Mouse (Mus musculus) hindbrain, embryonic 15.5 days (tissue): Measurements from ENCODE around the gene Tifab. TPM values are rescaled to one million over a fixed set of nuclear protein-coding genes. Genes with fewer than 3 reads are reported as not detected.
"Not testable (repeated sequence)": the region's sequence is repeated elsewhere in the genome, so short reads cannot be mapped to it uniquely, and the experiment has no call there.

Experiments used
- ATAC-seq: fragments of 200-750 bp; cut with Nextera tagmentation; 2 replicates; pipeline ENCODE4 v1.8.0; 2017; ENCODE audit warnings: low read depth, moderate number of reproducible peaks, moderate TSS enrichment; ENCODE audit not compliant: low FRiP score
- H3K27ac ChIP-seq: fragments of 300-500 bp; sonication (generic); replicated peaks from 2 replicates; pipeline ENCODE4 v1.5.1; 2015; ENCODE audit warnings: mild to moderate bottlenecking, inconsistent platforms
- H3K27me3 ChIP-seq: fragments of 300-500 bp; sonication (generic); 2 replicates; pipeline ENCODE4 v1.6.1; 2015; ENCODE audit warnings: control low read depth, inconsistent platforms
- H3K36me3 ChIP-seq: fragments of 300-500 bp; sonication (generic); 2 replicates; pipeline ENCODE4 v1.6.1; 2015; ENCODE audit warnings: control low read depth, inconsistent platforms
- H3K4me1 ChIP-seq: fragments of 300-500 bp; sonication (generic); replicated peaks from 2 replicates; pipeline ENCODE4 v1.6.1; 2015; ENCODE audit warnings: control low read depth, inconsistent platforms
- H3K4me2 ChIP-seq: fragments of 300-500 bp; sonication (generic); 2 replicates; pipeline ENCODE4 v1.6.1; 2015; ENCODE audit warnings: moderate library complexity, mild to moderate bottlenecking, inconsistent platforms
- H3K4me3 ChIP-seq: fragments of 300-500 bp; sonication (generic); 2 replicates; pipeline ENCODE4 v1.5.1; 2015; ENCODE audit warnings: mild to moderate bottlenecking, inconsistent platforms
- H3K9ac ChIP-seq: fragments of 300-500 bp; sonication (generic); 2 replicates; pipeline ENCODE4 v1.6.1; 2015; ENCODE audit warnings: inconsistent platforms
- H3K9me3 ChIP-seq: fragments of 300-500 bp; sonication (generic); 2 replicates; pipeline ENCODE4 v1.6.1; 2016; ENCODE audit warnings: control low read depth, inconsistent platforms
- WGBS: fragments of 180-500 bp; shearing (Covaris S2); methylation state at CpG from one replicate; pipeline ENCODE4 v1.1.7; 2015; 5-methylcytosine and 5-hydroxymethylcytosine counted together
- polyA plus RNA-seq: library from polyadenylated mRNA; unstranded; fragments of >200 nt; fragmentation: Nextera tagmentation; extraction: Ambion mirVana; gene quantifications from 2 replicates; pipeline ENCODE4 v1.2.1, GENCODE M21; 2015

The Tifab gene
- polyA plus RNA-seq, 1 experiment from 2014 or later = 0.95 TPM

DNA sequence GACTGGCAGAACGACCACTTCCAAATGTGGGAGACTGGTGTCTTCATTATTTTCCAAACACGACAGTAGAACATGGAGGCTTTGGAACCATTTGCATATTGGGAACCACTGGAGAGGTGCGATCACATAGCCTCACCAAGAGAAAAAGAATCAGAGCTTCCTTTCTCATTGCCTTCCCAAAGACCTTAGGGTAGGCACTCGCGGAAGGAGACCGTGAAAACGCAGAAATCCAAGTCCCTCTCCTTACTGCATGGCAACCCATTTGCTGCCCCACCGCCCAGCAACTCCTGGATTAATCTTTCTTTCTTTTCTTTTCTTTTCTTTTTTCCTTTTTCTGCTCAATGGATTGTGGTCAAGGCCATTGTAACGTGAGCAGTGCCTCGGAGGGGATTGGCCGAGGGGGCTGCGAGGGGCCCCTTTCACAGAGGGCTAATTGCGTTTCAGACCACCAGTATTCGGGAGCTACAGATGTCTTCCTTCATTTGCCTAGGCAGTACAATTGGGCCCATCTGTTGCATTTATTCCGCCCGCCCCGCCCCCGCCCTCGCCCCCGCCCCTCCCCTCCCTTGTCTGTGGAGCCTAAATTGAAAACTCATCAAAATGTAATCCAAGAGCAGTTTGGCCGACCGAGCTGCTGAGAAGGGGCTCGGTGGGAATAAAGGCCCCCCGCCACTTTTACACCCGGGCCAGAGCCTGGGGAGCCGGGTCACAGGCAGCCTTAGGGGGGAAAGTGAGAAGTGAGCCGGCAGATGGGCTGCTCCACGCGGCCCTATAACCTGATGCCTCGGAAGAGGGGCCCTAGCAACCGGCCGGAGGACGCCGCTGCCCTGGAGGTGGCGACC is 29.8 kb upstream of the Tifab start:
- H3K27me3 ChIP-seq = peaks cover 50% of the 10 kb centered on the region
- H3K4me2 ChIP-seq = peak overlapping the region; percentile 49
- ATAC-seq = peak; percentile 56; the same call in 1 of the 2 replicates
- H3K27ac ChIP-seq = no peak overlapping the region
- H3K36me3 ChIP-seq = no peaks in the 10 kb centered on the region
- WGBS = 3% methylated on average over 33 of the region's 35 CpGs
- peaks cover 14% of the 10 kb centered on the region for H3K4me1 ChIP-seq
- H3K9ac ChIP-seq = no peak overlapping the region
- no peaks in the 10 kb centered on the region for H3K9me3 ChIP-seq
- 0 out of 2 replicates have a peak overlapping the region, but pooled peaks have one; percentile 9 for H3K4me3 ChIP-seq

DNA sequence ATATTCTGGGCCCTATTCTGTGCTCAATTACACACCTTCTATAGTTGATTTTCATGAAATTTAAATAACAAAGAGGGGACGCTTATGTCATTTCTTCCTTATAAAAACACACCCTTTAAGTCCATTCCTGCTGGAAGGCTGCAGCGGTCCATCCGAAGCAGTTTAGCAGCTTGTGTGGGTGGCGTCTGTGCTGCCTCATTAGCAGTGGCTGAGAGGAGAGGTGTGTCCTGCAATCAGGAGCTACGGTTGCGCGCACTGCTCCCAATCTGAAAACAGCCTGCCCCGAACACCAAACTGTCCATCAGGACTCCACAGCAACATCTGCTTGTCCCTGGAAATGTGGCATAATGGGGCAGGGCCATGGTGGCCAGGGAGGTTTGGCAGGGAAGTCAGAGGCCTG is 20.8 kb upstream of the Tifab start:
- H3K9ac ChIP-seq = no peak overlapping the region
- no peaks in the 10 kb centered on the region for H3K4me1 ChIP-seq
- no peak overlapping the region for H3K4me3 ChIP-seq
- no peaks in the 10 kb centered on the region for H3K36me3 ChIP-seq
- no peaks in the 10 kb centered on the region for H3K9me3 ChIP-seq
- H3K4me2 ChIP-seq = no peak overlapping the region
- peaks cover 33% of the 10 kb centered on the region for H3K27me3 ChIP-seq
- no peak for ATAC-seq
- no peak overlapping the region for H3K27ac ChIP-seq
- WGBS = 38% methylated on average over 8 of the region's 8 CpGs

DNA sequence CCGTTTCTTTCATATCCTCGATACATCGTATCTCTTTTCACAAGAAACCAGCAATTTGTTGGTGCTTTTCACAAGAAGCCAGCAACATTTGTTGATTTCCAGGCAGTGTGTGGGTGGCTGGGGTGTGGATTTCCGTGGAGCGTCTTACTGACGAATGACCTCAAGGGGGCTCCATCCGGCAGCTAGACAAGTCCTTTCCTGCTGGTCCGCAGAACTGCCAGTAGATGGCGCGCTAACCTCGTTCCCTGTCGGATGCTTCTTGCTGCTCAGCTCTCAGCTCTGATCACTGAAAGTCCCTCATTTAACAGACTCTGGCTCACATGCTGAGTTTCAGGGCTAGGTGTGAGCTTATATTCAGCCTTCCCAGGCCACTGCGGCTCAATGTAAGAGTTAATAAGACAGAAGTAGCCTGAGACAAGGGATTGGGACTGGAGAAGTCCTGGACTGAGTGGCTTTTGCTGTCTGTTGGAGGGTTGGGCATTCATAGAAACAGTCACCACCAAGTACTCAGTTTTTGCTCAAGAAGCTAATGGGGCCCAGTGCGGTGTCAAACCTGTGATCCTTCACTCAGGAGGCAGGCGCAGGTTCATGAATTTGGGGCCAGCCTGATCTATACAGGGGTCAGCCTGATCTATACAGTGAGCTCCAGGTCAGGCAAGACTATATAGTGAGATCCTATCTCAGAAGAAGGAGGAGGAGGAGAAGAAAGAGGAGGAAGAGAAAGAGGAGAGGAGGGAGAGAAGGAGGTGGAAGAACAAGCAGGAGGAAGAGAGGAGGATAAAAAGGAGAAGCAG is 19.0 kb upstream of the Tifab start:
- peaks cover 31% of the 10 kb centered on the region for H3K27me3 ChIP-seq
- no peaks in the 10 kb centered on the region for H3K36me3 ChIP-seq
- no peaks in the 10 kb centered on the region for H3K4me1 ChIP-seq
- no peaks in the 10 kb centered on the region for H3K9me3 ChIP-seq
- no peak overlapping the region for H3K27ac ChIP-seq
- WGBS = 14% methylated on average over 15 of the region's 15 CpGs
- peak overlapping the region; percentile 18; the same call in 1 of the 2 replicates for H3K4me2 ChIP-seq
- no peak overlapping the region for H3K4me3 ChIP-seq
- peak; percentile 83 for ATAC-seq
- H3K9ac ChIP-seq = no peak overlapping the region

DNA sequence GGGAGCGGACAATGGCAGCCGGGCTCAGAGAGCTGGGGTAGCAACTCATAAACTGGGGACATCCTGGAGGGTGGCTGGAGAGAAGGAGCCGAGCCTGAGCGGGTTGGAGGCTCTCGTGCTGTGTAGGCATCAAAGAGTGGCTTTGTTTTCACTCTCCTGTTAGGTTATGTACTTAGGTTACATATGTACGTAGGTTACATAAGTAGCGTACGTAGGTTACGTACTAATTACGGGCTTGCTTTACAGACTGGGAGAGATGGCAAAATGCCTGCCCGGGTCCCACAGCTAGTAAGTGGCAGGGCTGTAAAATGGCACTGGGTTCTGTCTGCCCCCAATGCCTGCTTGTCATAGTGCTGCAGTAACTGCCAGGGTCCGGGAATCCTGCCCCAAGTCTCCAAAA is 18.3 kb upstream of the Tifab start:
- 59% methylated on average over 12 of the region's 12 CpGs for WGBS
- peak; percentile 65; the same call in 1 of the 2 replicates for ATAC-seq
- Histone ChIP-seq H3K9me3 (no peaks in the 10 kb centered on the region), H3K4me3 (no peak overlapping the region), H3K27me3 (peaks cover 27% of the 10 kb centered on the region), H3K9ac (no peak overlapping the region), H3K4me1 (no peaks in the 10 kb centered on the region), H3K27ac (no peak overlapping the region), H3K4me2 (peak overlapping the region; percentile 18; the same call in 1 of the 2 replicates), H3K36me3 (no peaks in the 10 kb centered on the region)

DNA sequence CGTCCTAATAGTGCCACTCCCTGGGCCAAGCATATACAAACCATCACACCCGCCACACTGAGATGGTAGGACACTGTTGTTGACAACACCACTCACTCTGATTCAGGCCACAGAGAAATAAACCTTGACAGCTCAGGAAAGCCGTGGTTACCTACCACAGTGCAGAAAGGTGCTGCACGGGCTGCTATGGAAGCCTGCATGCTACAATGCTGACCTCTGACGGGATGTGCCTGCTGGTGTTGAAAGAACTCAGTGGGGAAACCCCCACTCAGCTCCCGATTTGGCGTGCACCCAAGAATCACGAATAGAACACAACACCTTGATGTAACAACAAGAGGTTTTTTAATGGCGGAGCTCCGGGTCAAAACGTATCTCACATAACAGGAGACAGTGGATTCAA is 17.1 kb upstream of the Tifab start:
- H3K36me3 ChIP-seq, H3K9me3 ChIP-seq, ATAC-seq, H3K27ac ChIP-seq, H3K4me3 ChIP-seq, H3K4me2 ChIP-seq, H3K9ac ChIP-seq, H3K4me1 ChIP-seq: not testable (repeated sequence)
- WGBS = 85% methylated on average over 11 of the region's 11 CpGs
- peaks cover 21% of the 10 kb centered on the region for H3K27me3 ChIP-seq

DNA sequence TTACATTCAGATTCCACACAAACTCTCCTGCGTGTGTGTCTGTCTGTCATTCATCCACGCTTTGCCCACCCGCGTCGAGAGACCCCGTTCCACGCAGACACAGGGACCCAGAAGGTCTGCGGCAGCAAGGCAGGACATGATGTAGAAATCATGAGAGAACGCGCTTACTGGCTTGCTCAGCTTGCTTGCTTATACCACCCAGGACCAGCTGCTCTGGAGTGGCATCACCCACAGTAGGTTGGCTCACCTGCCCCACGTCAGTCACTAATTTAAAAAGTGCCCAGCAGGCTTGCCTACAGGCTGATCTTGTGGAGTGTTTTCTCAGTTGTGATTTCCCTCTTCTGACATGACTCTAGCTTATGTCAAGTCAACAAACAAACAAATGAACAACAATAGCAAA is 15.5 kb upstream of the Tifab start:
- H3K4me3 ChIP-seq, H3K9ac ChIP-seq, H3K27ac ChIP-seq, ATAC-seq, H3K4me2 ChIP-seq, H3K36me3 ChIP-seq, H3K9me3 ChIP-seq, H3K4me1 ChIP-seq: not testable (repeated sequence)
- H3K27me3 ChIP-seq = peaks cover 14% of the 10 kb centered on the region
- WGBS = 92% methylated on average over 11 of the region's 11 CpGs

DNA sequence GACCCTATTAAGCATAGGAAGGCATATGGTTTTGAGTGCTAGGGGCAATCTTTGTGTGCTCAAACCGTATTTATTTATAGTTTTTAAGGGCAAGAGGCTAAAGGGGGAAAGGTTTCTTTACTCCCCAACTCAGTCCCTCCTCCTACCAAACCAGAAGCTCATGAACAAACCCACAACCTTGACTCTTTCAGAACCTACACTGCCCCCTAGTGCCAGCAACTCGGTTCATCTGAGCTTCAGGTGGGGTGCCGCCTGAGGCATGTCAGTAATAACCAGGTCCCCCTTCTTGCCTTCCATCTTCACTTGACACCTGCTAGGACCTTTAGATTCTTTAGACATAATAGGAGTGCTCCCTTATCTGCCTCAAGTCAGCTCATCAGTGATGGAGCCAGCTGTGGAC is 12.5 kb upstream of the Tifab start:
- no peak overlapping the region for H3K27ac ChIP-seq
- H3K4me2 ChIP-seq = no peak overlapping the region
- H3K4me3 ChIP-seq = no peak overlapping the region
- H3K4me1 ChIP-seq = no peaks in the 10 kb centered on the region
- no peaks in the 10 kb centered on the region for H3K27me3 ChIP-seq
- H3K36me3 ChIP-seq = no peaks in the 10 kb centered on the region
- 55% methylated on average over 3 of the region's 3 CpGs for WGBS
- H3K9ac ChIP-seq = no peak overlapping the region
- ATAC-seq = no peak
- H3K9me3 ChIP-seq = no peaks in the 10 kb centered on the region

DNA sequence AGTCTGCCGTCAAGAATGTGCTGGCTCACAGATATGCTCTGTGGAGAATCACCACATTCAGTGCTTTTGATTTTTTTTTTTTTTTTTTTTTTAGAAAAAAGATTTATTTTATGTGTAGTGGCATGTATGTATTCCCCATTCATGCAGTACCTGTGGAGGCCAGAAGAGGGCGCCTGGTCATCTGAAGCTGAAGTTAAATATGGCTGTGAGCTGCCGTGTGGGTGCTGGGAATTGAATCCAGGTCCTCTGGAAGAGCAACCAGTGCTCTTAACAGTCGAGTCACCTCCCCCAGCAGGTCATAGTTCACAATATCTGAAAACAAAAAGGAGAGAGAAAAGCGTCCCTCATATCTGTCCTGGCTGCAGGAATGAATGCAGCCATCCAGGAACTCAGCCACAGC is 11.0 kb upstream of the Tifab start:
- Histone ChIP-seq H3K4me3 (no peak overlapping the region), H3K36me3 (no peaks in the 10 kb centered on the region), H3K9me3 (no peaks in the 10 kb centered on the region), H3K4me1 (no peaks in the 10 kb centered on the region), H3K9ac (no peak overlapping the region), H3K27ac (no peak overlapping the region), H3K4me2 (no peak overlapping the region), H3K27me3 (no peaks in the 10 kb centered on the region)
- no peak for ATAC-seq
- 77% methylated on average over 5 of the region's 5 CpGs for WGBS

DNA sequence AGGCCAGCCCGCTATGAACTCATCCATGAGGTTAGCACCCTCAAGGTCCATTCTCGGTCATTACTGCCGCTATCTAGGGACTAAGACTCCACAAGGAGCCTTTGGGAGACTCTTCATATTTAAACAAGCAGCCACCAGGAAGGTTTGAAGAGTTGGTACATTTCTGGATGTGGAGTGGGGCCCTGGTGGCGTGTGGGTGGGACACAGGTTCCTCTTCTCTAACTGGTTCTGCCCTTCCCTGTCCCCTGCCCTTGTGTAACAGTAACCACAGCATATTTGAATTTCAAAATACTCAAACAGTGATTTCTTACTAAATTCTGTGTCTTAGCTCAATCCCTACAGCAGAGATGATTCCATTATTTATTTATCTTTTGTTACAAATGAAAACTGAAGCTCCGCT is 5.0 kb upstream of the Tifab start:
- no peak for ATAC-seq
- no peaks in the 10 kb centered on the region for H3K27me3 ChIP-seq
- 91% methylated on average over 5 of the region's 5 CpGs for WGBS
- no peaks in the 10 kb centered on the region for H3K36me3 ChIP-seq
- H3K4me1 ChIP-seq = no peaks in the 10 kb centered on the region
- H3K4me3 ChIP-seq = no peak overlapping the region
- no peaks in the 10 kb centered on the region for H3K9me3 ChIP-seq
- no peak overlapping the region for H3K4me2 ChIP-seq
- H3K9ac ChIP-seq = no peak overlapping the region
- no peak overlapping the region for H3K27ac ChIP-seq

DNA sequence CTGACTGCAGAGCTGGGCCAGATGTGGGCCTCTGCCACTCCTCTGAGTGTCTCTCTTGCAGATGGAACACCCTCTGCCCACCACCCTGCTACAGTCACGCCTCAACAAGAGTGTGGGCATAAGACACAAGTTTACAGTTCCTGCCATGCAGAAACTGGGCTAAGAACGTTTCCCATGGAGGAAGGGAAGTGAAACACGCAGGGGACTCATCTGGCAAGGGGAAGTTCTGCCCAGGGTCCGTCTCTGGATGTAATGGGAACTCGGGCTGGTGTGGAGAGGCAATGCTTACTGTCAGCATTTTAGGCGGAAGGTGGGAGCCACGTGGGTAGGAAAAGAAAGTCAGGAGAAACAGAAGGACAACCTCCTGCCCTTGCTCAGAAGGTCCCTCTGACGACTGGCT is 2.7 kb upstream of the Tifab start:
- H3K4me3 ChIP-seq = no peak overlapping the region

DNA sequence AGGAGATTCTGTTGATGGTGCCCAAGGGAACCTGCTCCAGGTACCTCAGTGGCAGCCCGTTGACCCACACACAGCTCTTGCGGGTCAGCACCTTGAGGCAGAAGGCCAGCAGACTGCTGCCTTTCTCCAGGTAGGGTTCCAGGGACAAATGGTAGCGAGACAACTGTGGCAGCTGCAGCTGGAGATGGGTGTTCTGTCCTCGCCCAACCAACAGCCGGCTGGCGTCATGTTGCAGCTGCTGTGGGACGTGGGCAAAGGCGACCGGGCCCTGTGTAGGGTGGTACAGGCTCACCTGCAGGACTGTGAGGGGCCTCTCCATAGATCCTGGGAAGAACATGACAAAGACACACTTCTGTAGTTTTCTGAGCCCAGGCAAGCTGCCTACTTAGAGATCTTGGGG is 2.4 kb downstream of the Tifab start:
- Histone ChIP-seq H3K4me2 (no peak overlapping the region), H3K9ac (no peak overlapping the region), H3K4me3 (no peak overlapping the region), H3K9me3 (no peaks in the 10 kb centered on the region), H3K27me3 (no peaks in the 10 kb centered on the region), H3K36me3 (no peaks in the 10 kb centered on the region), H3K27ac (no peak overlapping the region), H3K4me1 (no peaks in the 10 kb centered on the region)
- ATAC-seq = no peak
- 95% methylated on average over 9 of the region's 9 CpGs for WGBS

More for the DNA sequence above, 2.7 kb upstream of the Tifab start:
- Histone ChIP-seq H3K9me3 (no peaks in the 10 kb centered on the region), H3K27me3 (no peaks in the 10 kb centered on the region), H3K4me2 (no peak overlapping the region), H3K27ac (no peak overlapping the region), H3K36me3 (no peaks in the 10 kb centered on the region), H3K4me1 (no peaks in the 10 kb centered on the region), H3K9ac (no peak overlapping the region)
- no peak for ATAC-seq
- WGBS = 76% methylated on average over 8 of the region's 8 CpGs

DNA sequence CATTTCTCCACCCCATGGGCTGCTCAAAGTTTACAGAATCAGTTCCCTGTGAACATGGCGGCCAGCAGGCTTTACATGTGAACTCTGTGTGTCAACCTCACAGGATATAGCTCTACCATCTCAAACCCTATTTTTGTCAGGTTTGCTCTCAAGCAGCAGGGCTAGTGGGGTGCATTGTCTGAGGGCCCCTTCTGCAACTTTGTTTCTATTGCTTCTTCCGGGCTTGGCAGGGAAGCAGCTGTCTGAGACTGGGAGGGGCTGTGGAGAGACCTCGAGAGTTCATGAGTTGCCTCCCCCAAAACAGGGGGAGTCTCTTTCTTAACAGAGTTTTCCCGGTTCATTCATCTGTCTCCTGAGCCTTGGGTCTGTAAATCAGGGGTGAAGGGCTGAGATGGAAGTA is 2.8 kb downstream of the Tifab start:
- Histone ChIP-seq H3K4me2 (no peak overlapping the region), H3K27me3 (no peaks in the 10 kb centered on the region), H3K9me3 (no peaks in the 10 kb centered on the region), H3K9ac (no peak overlapping the region), H3K4me1 (no peaks in the 10 kb centered on the region), H3K4me3 (no peak overlapping the region), H3K27ac (no peak overlapping the region), H3K36me3 (no peaks in the 10 kb centered on the region)
- 75% methylated on average over 4 of the region's 4 CpGs for WGBS
- ATAC-seq = no peak
